Mouse (Mus musculus) v-Abl transformed pro-B cells (cell line): Measurements from ENCODE around the gene Gm2a.
"Not testable (repeated sequence)": the region's sequence is repeated elsewhere in the genome, so short reads cannot be mapped to it uniquely, and the experiment has no call there.

ENCODE experiments used
- in situ Hi-C, 2 experiments: fragments of 400-800 bp; cut with MboI; formaldehyde crosslinking; loops; one replicate each; pipeline ENCODE4 v1.15.1; 2025; ENCODE audit not compliant: unreplicated experiment in 2 of 2

The Gm2a gene

DNA sequence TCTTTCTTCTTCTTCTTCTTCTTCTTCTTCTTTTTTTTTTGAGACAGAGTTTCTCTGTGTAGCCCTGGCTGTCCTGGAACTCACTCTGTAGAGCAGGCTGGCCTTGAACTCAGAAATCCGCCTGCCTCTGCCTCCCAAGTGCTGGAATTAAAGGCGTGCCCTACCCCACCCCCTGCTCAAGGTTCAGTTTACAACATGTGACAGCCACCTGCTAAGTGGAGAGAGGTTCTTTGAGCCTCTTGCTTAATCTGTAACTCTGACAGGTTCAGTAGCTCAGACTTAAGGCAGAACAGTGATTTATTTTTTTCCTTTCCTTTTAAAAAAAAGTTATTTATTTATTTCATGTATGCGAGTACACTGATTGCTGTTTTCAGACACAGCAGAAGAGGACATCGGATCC is 1.6 kb upstream of the Gm2a start:
- in situ Hi-C loops: not testable (repeated sequence)

- in situ Hi-C loops: no loop called here
Measured at GRCm38 (mm10) chr11:55096731-55097462, 1.0 kb upstream of the Gm2a start.

DNA sequence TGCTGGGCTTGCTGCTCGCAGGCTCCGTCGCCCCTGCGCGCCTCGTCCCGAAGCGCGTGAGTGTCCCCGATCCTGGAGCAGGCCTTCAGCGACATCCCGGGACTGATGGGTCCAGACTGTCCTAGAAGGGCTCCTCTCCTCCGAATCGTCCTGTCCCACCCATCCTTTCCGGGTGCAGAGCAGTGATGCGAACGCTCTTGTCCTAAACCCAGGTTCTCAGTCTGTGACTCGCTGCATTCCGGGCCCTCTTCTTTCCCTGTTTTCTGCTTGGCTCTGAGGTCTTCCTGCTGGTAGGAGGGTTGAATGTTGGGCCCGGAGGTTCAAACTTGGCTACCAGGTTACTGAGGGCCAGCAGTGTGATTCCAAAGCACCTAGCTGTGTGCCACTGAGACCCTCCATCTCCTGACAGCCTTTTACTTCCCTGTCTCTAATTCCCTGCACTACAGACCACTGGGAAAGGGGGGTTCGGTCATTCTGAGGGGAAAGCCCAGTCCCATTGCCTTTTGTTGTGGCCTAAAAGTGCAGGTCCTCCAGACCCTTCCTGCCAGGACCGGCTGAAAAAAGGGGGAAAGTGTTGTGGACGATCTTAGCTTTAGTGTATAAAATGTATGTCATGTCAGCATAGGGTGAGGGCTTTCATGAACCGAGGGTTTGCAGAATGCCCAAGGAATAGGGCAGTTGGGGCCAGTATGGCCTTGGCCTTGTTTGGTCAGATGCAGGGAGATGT is 437 bp downstream of the Gm2a start:
- in situ Hi-C loops: no loop called here

- in situ Hi-C loops: no loop called here
Measured at GRCm38 (mm10) chr11:55099019-55099771, 1.3 kb downstream of the Gm2a start.

DNA sequence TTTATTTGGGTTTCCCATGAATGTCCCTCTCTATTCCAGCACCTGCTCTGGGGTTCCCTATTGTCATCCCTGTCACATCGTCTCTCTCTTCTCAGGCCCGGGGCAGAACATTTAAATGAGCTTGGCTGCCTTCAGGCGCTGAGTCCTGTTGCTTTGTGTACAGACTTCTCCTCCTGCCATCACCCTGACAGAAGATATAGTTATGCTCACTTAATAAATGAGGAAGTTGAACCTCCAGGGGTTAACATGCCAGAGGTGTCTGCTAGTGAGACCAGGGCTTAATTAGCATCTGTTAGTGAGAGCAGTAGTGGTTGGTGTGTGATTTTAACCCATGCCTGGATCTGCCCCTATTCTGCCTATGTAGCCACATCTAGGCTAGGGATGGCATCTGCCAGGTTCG is 2.0 kb downstream of the Gm2a start:
- in situ Hi-C loops: no loop called here

DNA sequence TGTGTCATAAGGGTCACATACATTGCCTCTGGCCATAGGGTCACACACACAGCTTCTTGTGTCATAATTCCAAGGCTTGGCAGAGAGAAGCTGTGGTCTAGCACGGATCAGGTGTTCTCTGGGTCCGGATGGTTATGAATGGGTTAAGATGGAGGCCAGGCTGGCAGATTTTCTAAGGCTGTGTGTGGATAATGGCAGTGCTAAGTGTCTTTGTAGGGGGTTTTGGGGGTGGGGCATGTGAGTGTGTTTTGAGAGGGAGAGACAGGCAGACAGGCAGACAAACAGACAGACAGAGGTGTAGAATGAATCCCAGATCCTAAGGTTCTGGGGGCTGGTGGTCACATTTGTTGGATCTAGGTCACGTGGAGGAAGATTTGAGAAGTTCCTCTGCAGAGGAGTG is 4.1 kb downstream of the Gm2a start:
- in situ Hi-C loops: no loop called here

DNA sequence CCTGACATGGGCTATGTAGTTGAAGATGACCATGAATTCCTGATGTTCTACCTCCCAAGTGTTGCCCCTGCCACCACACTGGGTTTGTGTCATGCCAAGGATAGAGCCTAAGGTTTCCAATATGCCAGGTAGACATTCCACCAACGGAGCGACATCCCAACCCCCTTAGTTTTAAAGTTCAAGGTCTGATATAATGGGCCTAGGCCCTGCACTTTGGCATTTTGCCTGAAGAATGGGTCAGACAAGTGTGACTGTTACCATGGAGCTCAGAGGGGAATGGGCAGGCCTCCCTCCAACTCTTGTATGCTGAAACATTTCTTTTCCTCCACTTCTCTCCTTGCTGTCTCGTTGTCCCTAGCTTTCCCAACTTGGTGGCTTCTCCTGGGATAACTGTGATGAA is 5.3 kb downstream of the Gm2a start:
- in situ Hi-C loops: no loop called here

DNA sequence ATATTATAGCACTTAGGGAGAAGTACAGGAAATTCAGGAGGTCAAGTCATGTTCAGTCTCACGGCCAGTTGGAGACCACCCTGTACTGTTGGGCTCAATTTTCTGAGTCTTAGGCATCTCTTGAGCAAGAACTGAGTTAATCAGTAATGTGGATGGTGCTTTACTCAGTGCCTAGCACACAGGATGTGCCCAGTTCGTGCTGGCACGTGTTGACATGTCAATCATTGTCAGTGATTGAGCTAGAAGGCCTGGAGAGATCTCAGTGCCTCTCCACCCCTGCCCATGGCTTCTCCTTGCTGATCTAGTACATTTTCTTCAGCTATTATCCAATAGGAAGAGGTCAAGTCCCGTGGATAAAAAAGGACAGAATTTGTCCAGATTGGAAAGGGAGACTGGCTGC is 7.5 kb downstream of the Gm2a start:
- in situ Hi-C loops: no loop called here

DNA sequence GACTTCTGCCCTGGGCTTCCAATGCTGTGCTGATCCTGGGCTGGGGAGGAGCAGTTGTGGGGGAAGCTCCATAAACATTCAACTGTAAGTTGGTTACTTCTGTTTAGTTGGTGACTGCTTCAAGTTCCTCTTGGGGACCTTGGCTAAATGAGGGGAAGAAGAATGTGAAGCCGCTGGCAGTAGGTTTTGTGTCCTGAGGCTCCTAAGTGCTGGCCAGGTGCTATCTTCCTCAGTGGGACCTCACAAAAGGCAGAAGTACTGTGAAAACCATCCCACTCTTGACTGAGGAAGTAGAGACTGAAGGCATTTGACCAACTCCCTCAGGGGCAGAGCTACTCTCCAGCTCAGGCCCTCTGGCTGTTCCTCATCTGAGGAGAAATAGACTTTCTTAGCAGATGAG is 8.7 kb downstream of the Gm2a start:
- in situ Hi-C loops: no loop called here

GRCm38 (mm10) chr11:55109521-55110300 is 11.8 kb downstream of the Gm2a start:
- in situ Hi-C loops: no loop called here

DNA sequence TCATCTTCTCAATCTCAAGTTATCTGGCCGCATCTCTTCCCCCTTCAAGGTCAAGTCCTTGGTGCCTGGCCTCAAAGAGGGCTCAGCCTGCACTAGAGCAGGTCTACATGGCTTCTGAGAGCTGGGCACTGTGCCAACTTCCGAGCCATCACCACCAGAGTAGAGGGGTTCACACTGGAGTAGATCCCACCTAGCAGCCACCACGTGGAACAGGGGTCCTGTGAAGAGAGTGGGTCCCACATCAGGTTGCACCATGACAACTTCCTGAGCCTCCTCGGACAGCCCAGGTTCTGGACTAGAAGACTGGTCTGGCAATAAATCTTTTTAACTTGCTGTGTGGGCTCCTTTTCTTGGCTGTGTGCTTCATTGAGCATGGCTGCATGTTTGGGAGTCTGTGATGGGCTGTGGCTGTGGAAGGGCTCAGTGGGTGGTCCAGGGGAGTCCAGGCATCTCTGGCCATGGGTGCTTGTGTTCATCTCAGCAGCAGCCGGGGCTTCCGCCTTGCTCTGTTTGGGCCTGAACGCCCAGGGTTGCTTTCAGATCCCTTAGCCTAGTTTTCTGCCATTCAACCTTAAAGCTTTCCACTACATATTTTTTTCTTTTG is 12.8 kb downstream of the Gm2a start:
- in situ Hi-C loops: no loop called here

GRCm38 (mm10) chr11:55113209-55113860 is 15.4 kb downstream of the Gm2a start:
- in situ Hi-C loops: no loop called here

DNA sequence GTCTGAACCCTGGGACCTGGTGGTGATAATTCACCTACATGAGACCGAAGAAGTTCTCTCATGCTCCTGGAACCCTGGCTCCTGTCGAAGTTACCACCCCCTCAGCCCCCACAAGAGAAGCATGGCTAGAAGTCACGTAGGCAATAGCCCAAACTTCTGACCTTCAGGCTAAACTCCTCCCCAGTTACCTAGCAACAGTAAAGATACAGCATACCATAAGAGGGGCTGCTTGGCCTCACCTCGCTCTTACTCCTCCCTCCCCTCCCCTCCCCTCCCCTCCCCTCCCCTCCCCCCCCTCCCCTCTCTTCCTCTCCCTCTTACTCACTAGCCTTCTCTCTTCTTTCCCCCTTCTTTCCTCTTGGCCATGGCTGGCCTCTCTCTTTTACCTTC is 15.9 kb downstream of the Gm2a start:
- in situ Hi-C loops: not testable (repeated sequence)

DNA sequence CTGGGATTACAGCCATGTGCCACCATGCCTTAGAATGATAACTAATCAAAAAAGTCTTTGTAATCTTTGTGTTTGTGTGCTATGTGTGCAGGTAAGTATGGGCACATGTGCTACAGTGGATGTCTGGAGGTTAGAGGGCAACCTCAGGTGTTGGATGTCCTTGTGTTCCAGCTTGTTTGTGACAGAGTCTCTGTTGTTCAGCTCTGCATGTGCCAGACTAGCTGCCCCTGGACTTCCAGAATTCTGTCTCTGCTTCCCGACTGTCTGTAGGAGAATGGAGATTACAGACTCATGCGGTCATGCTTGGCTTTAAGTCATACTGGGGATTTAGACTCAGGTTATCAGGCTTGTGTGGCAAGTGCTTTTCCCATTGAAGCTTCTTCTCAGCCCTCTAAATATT is 16.4 kb downstream of the Gm2a start:
- in situ Hi-C loops: no loop called here

- in situ Hi-C loops: no loop called here
Measured at GRCm38 (mm10) chr11:55116004-55116403, 18.1 kb downstream of the Gm2a start.

DNA sequence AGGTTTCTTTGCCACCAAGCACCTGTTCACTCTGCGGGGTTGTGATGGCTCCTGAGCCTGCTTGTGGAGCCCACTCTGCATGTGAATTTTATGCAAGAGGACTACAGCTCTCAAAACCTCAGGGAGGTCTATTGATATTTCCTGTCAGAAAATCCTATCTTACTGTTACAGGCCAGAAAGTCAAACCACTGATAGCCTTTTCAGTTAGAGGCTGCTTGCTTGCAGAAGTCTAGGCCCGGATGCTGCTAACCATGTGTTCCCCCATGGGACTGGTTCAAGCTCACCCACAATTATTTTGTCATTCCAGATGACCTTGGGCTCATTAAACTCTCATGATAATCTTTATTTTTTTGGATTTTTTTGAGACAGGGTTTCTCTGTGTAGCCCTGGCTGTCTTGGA is 19.1 kb downstream of the Gm2a start:
- in situ Hi-C loops: no loop called here

GRCm38 (mm10) chr11:55120279-55120678 is 22.4 kb downstream of the Gm2a start:
- in situ Hi-C loops: no loop called here

DNA sequence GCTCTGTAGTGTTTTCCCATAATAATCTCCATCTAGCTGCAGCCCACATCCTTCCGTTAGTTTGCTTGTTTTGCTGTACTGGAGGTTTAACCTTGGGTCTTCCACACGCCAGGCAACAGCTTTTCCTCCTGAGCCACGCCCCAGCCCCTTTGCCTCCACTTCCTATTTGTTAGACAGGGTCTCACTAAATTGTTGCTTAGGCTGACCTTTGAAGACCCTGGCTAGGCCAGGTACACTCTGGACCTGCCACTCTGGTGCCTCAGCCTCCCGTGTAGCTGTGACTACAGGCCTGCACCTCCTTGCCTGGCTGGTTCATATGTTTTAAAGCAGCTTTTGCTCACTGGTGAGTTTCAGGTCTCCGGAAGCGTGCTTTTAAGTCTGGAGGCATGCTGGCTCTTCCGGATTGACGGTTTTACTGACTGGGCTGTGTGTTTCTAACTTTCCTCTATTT is 22.9 kb downstream of the Gm2a start:
- in situ Hi-C loops: no loop called here

GRCm38 (mm10) chr11:55121430-55121829 is 23.5 kb downstream of the Gm2a start:
- in situ Hi-C loops: no loop called here

DNA sequence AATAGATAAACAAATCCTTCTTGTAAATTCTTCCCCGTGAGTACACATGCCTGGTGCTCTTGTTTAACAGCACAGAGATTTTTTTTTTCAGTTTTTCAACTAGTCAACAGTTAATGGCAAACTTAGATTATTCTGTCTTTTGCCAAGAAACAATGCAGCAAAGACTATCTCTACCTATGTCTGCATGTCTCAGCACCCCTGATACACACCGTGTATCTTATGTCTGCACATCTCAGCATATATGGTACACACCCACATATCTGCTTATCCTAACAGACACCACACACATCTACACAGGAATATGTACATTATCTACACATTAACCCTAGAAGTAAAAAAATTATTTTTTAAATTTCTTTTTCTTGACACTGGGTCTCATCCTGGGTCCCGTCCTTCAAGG is 28.7 kb downstream of the Gm2a start:
- in situ Hi-C loops: no loop called here
